Mouse (Mus musculus) kidney, adult 18-20 months (tissue): ENCODE measurements around the gene Ccdc149.

Source experiments
- DNase-seq: peaks from one replicate; pipeline ENCODE4 v3.0.0; 2021

Ccdc149 gene

DNA sequence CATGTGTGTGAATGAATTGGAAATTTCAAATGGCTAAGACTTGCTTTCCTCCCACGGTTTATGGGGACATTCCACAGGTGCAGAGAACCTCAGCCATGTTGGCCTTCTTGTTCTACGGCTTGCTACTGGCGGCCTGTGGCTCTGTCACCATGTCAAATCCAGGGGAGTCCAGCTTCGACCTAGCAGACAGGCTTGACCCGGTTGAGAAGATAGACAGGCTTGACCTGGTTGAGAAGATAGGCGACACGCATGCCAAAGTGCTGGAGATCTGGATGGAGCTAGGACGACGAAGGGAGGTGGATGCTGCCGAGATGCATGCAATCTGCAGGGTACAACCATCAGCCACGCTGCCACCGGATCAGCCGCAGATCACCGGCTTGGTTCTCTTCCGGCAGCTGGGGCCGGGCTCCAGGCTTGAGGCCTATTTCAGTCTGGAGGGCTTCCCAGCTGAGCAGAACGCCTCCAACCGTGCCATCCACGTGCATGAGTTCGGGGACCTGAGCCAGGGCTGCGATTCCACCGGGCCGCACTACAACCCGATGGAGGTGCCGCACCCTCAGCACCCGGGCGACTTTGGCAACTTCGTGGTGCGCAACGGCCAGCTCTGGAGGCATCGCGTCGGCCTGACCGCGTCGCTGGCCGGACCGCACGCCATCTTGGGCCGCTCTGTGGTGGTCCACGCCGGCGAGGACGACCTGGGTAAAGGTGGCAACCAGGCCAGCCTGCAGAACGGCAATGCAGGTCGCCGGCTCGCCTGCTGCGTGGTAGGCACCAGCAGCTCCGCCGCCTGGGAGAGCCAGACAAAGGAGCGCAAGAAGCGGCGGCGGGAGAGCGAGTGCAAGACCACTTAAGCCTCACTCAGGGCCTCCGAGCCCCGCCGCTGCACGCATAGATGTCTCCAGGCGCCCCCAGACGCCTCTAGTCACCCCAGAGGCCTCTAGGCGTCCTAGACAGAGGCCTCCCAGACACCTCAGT lies 103.2 kb downstream of the Ccdc149 start:
- no peak for DNase-seq

- no peak for DNase-seq
Observed at GRCm38 (mm10) chr5:52366661-52367060, 104.7 kb downstream of the Ccdc149 start.

DNA sequence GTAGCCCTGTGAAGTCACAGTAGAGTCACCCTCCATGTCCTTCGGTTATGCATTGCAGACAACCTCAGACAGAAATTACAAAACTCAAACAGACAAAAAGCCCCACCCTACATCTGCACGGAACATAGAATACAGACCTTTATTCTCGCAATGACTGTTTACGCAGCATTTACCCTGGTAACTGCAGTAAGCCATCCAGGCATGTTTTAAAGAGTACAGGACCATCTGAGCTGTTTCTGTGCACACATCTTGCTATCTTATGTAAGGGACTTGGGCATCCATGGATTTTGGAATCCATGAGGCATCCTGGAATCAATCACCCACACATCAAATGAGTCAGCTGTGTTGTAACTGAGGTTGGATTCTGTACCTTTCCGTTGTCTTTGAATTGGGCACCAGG lies 105.4 kb downstream of the Ccdc149 start:
- DNase-seq: no peak

GRCm38 (mm10) chr5:52364521-52364920 lies 106.8 kb downstream of the Ccdc149 start:
- DNase-seq: peak; percentile 38

DNA sequence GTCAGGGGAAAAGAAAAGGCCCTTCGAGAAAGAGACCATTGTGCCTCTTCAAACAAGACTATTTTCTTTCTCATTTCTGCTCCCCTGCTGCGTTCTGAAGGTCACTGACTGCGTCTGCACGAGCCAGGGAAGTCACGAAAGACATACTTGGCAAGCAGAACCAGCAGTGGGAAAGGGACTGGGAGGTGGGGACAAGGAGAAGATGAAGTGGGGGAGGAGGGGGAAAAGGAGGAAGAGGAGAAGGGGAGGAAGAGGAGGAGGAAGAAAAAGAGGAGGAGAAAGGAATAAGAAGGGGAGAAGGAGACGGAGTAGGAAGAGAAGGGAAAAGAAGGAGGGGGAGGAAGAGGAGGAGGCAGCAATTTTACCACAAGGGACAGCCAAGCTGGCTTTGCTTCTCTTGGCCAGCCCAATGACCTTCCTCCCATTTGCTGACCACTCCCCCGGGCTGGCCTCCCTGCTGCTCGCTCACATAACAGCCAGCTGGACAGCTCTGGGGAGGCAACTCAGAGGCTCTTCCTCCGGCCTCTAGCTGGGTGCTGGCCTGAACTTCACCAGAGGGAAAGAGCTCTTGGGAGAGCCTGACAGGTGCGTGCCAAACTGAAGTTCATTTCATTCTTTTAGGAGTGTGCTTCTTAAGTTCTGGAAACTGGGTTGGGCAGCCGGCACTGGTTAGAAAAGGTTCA lies 107.7 kb downstream of the Ccdc149 start, which contains the start of gene Sod3:
Gene Sod3, plus strand, starts transcription at position 324 of the 683 bp plus-strand sequence.
- peak; percentile 75 for DNase-seq

DNA sequence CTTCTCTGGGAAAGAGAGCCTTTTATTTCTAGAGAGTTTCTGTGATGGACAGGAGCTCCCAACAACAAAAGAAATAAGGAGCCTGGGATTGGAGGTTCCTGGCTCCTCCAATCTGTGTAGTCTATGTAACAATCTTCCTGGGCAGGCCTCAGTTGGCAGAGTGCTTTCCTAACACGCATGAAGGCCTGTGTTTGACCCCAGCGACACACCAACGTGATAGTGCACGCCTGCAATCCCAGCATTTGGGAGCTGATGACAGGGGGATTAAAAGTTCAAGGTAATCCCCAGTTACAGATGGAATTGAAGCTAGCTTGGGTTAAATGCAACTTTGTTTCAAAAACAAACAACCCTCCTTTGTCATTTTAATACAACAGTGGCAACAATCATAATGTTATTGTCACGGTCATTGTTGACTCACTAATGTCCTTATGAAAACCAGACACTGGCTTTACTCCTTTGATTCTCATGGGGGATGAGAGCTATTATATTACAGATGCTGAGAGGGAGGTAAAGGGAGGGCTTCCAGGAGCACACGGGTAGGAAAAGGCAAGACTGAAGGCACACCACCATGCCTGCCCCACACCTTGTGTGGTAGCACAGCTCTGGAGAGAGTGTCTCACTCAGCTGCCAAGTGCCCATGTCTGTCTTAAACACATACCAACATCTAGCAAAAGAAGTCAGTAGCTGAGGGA lies 108.4 kb downstream of the Ccdc149 start:
- no peak for DNase-seq

GRCm38 (mm10) chr5:52360286-52361049 lies 110.9 kb downstream of the Ccdc149 start:
- DNase-seq: peak; percentile 57

- no peak for DNase-seq
Observed at GRCm38 (mm10) chr5:52358120-52358519, 113.2 kb downstream of the Ccdc149 start.

GRCm38 (mm10) chr5:52357175-52357754 lies 114.1 kb downstream of the Ccdc149 start:
- DNase-seq: peak; percentile 51

DNA sequence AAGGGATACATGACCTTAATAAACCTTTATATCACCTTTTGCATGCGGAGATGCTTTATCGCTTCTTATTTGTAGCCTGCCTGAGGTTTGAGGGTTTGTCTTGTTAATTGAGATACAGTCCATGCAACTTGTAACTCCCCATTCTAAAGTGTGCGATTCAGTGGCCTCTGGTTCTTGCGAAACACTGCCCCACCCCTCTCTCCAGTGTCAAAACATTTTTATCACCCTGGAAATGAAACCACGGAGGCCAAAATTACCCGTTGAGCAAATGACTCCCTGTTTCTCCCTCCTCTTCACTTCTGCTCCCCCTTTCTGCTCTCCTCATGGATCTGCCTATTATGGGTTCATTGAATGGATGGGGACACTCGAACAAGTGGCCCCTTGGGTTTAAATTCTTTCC lies 115.7 kb downstream of the Ccdc149 start:
- no peak for DNase-seq

- DNase-seq: no peak
Observed at GRCm38 (mm10) chr5:52354441-52354840, 116.9 kb downstream of the Ccdc149 start.

DNA sequence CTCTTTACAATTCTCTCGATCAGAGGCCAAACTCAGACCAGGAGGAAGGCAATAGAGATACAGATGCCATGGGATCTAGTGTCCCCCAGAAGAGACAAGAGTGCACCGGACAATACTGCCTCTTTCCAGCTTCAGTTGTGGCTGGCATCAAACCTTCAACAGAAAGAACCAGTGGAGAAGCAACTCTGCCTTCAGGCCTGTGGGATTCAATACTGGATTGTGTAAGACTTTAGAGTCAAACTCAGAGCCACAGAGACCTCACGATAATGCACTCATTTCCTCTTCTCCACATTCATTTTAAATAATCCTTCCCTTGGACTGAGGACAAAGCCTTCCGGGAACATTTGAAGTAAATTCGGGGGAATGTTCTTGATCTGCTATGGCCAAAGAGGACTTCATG lies 118.6 kb downstream of the Ccdc149 start:
- no peak for DNase-seq

DNA sequence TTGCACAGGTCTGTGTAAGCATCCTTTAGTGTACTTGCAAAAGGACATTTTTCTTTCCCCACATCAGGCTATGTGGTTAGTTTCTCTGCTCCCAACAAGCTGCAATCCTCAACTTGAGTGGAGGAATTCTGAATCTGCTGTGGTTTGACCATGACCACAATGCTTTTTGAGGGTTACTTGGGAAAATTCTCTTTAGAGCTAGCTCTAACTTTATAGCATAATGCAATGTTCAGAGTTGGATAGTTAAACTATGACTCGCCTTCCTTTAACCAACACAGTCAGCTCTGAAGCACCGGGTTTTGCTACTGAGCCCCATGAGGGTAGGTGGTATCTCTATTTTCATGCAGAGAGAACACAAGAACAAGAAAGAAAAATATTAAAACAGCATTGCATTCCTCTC lies 119.8 kb downstream of the Ccdc149 start:
- no peak for DNase-seq

GRCm38 (mm10) chr5:52350451-52350850 lies 120.9 kb downstream of the Ccdc149 start:
- DNase-seq: no peak

GRCm38 (mm10) chr5:52346890-52347289 lies 124.4 kb downstream of the Ccdc149 start:
- no peak for DNase-seq

DNA sequence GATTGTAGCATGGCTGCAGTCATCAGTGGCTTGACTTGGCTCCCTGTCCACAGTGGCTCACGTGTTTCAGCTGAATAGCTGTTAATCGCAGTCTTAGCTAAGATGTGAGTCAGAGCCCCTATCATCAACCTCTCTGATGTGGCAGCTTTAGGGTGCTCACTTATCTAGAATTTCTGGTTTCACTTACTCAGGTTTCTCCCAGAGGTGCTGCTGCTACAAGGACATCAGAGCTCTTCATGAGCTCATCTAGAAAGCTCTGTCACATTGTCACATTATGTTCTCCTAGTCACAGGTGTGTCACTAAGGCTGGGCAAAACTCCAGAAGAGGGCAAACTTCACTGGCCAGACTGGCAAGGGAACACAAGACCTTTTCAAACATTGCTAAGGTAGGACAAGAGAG lies 132.2 kb downstream of the Ccdc149 start:
- DNase-seq: no peak

GRCm38 (mm10) chr5:52335590-52335989 lies 135.7 kb downstream of the Ccdc149 start:
- peak; percentile 61 for DNase-seq

DNA sequence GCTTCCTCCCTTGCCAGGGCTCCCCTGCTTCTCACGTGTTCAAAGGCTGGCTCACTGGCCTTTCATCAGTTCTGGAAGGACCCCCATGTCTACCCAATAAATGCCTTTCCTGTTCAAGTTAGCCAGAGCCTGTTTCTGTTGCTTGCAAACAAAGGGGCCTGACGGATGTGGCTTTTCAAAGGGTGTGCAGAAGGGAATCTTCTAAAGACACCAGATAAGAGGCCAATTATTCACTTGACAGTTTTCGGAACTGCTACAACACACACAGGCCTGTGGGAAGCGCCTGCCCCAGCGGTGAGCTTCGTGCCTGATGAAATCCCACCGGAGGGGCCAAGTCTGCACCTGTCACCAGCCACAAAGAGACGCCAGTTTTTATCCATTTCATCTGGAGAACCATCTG lies 139.2 kb downstream of the Ccdc149 start:
- no peak for DNase-seq
